In genomic region chr16:45844875-45845274, GRCm38 (mm10) we compare ENCODE assay signal across 8 mouse cellular contexts.
DNase-seq lines count a peak whose midpoint lies in the region; ATAC-seq lines count a peak whose summit lies in the region.

No protein-coding gene starts in this region.

- H3K4me1 ChIP-seq in heart, embryonic 12.5 days (replicated peaks), result peaks cover 32% of the 10 kb centered on the region
- peaks cover 22% of the 10 kb centered on the region for H3K4me1 ChIP-seq in embryonic facial prominence, embryonic 15.5 days
- H3K4me1 ChIP-seq in kidney, embryonic 16.5 days (ENCODE audit: insufficient read depth, low read length), result peaks cover 30% of the 10 kb centered on the region
- H3K4me1 ChIP-seq in midbrain, embryonic 16.5 days (ENCODE audit: control insufficient read depth, insufficient read depth, low read length), result peaks cover 6% of the 10 kb centered on the region; the same call in 1 of the 2 replicates

- no peaks in the 10 kb centered on the region for H3K36me3 ChIP-seq in heart, embryonic 12.5 days
- no peaks in the 10 kb centered on the region for H3K36me3 ChIP-seq in embryonic facial prominence, embryonic 15.5 days
- no peaks in the 10 kb centered on the region for H3K36me3 ChIP-seq in kidney, embryonic 16.5 days (ENCODE audit: insufficient read depth, low read length)
- no peaks in the 10 kb centered on the region for H3K36me3 ChIP-seq in midbrain, embryonic 16.5 days (ENCODE audit: control insufficient read depth, insufficient read depth, low read length)

- no peak for ATAC-seq in heart, embryonic 12.5 days (ENCODE audit: insufficient number of reproducible peaks, low FRiP score)
- no peak for ATAC-seq in embryonic facial prominence, embryonic 15.5 days (ENCODE audit: insufficient number of reproducible peaks, low FRiP score, low TSS enrichment, low read depth)
- no peak for ATAC-seq in kidney, embryonic 16.5 days (ENCODE audit: low FRiP score, low TSS enrichment)
- no peak for ATAC-seq in midbrain, embryonic 16.5 days

- no peaks in the 10 kb centered on the region for H3K9me3 ChIP-seq in heart, embryonic 12.5 days (replicated peaks)
- no peaks in the 10 kb centered on the region for H3K9me3 ChIP-seq in embryonic facial prominence, embryonic 15.5 days (replicated peaks)
- no peaks in the 10 kb centered on the region for H3K9me3 ChIP-seq in kidney, embryonic 16.5 days (ENCODE audit: low read length)
- no peaks in the 10 kb centered on the region for H3K9me3 ChIP-seq in midbrain, embryonic 16.5 days (replicated peaks; ENCODE audit: control insufficient read depth, low read length, poor library complexity, severe bottlenecking)

- peak overlapping the region; percentile 78 for H3K4me3 ChIP-seq in heart, embryonic 12.5 days
- peak overlapping the region; percentile 75 for H3K4me3 ChIP-seq in embryonic facial prominence, embryonic 15.5 days (replicated peaks)
- peak overlapping the region; percentile 90 for H3K4me3 ChIP-seq in kidney, embryonic 16.5 days (ENCODE audit: low read length)
- H3K4me3 ChIP-seq in midbrain, embryonic 16.5 days (ENCODE audit: low read depth, low read length), result peak overlapping the region; percentile 79

- H3K4me2 ChIP-seq in heart, embryonic 12.5 days, result peak overlapping the region; percentile 76
- H3K4me2 ChIP-seq in embryonic facial prominence, embryonic 15.5 days (replicated peaks), result peak overlapping the region; percentile 74
- peak overlapping the region; percentile 75 for H3K4me2 ChIP-seq in kidney, embryonic 16.5 days (replicated peaks; ENCODE audit: low read depth, low read length)
- H3K4me2 ChIP-seq in midbrain, embryonic 16.5 days (ENCODE audit: low read length), result peak overlapping the region; percentile 99

- H3K27me3 ChIP-seq in heart, embryonic 12.5 days (replicated peaks), result no peaks in the 10 kb centered on the region
- H3K27me3 ChIP-seq in embryonic facial prominence, embryonic 15.5 days, result no peaks in the 10 kb centered on the region
- H3K27me3 ChIP-seq in kidney, embryonic 16.5 days (ENCODE audit: insufficient read depth, low read length), result no peaks in the 10 kb centered on the region
- no peaks in the 10 kb centered on the region for H3K27me3 ChIP-seq in midbrain, embryonic 16.5 days (ENCODE audit: control insufficient read depth, insufficient read depth, low read depth, low read length)

- no peak for DNase-seq in heart, adult 11 months
- DNase-seq in left cerebral cortex, postnatal 25 days (ENCODE audit: low spot score in 2 of 2), result no peak
- DNase-seq in layer of hippocampus, postnatal 25 days (ENCODE audit: extremely low spot score in 1 of 2, low spot score in 1 of 2), result no peak
- DNase-seq in cerebellum, adult 9-11 months, result no peak

- H3K27ac ChIP-seq in heart, embryonic 12.5 days (ENCODE audit: poor library complexity, severe bottlenecking), result no peak overlapping the region
- H3K27ac ChIP-seq in embryonic facial prominence, embryonic 15.5 days (replicated peaks), result peak overlapping the region; percentile 88
- peak overlapping the region; percentile 97 for H3K27ac ChIP-seq in kidney, embryonic 16.5 days (ENCODE audit: low read length)
- no peak overlapping the region for H3K27ac ChIP-seq in midbrain, embryonic 16.5 days (ENCODE audit: low read length)

- peak overlapping the region; percentile 94; the same call in 1 of the 2 replicates for H3K9ac ChIP-seq in heart, embryonic 12.5 days
- peak overlapping the region; percentile 50 for H3K9ac ChIP-seq in embryonic facial prominence, embryonic 15.5 days
- peak overlapping the region; percentile 97 for H3K9ac ChIP-seq in kidney, embryonic 16.5 days (replicated peaks; ENCODE audit: low read length)
- peak overlapping the region; percentile 78; the same call in 1 of the 2 replicates for H3K9ac ChIP-seq in midbrain, embryonic 16.5 days (ENCODE audit: low read depth, low read length)

- 18% methylated on average over 10 of the region's 10 CpGs for WGBS in heart, embryonic 12.5 days
- 10% methylated on average over 10 of the region's 10 CpGs for whole genome bisulfite sequencing in embryonic facial prominence, embryonic 15.5 days
- WGBS in kidney, embryonic 16.5 days, result 15% methylated on average over 10 of the region's 10 CpGs
- WGBS in midbrain, embryonic 16.5 days, result 10% methylated on average over 10 of the region's 10 CpGs

- intact Hi-C loops in left cerebral cortex, postnatal 25 days (cut with DNase I), result loop anchor here (1.0 to 5.0 kb wide), 2 partner anchors 47 to 122 kb away; no protein-coding TSS in a partner anchor

Comparison
In these comparisons a context has a peak if more than half of its experiments do, and no peak if none do; other contexts are left out.
1. H3K27ac ChIP-seq: peak in embryonic facial prominence, embryonic 15.5 days (single experiment) and kidney, embryonic 16.5 days (single experiment); none in heart, embryonic 12.5 days (single experiment) and midbrain, embryonic 16.5 days (single experiment).
2. Peak in every context shown above with its lines, with median percentiles within 50 percentile points of each other: H3K4me2 ChIP-seq, H3K4me3 ChIP-seq and H3K9ac ChIP-seq.